Mouse (Mus musculus) stomach, embryonic 16.5 days (tissue): ENCODE measurements at regions not wholly inside any gene's neighbourhood (a gene's known extent, or its start where the extent isn't known, plus 50 kb on each side); places are given as distances from the start of the nearest gene placed in this dataset.

Experiments used
- ATAC-seq: fragments of 200-750 bp; cut with Nextera tagmentation; 2 replicates; pipeline ENCODE4 v1.8.0; 2017; ENCODE audit warnings: moderate number of reproducible peaks, moderate TSS enrichment; ENCODE audit not compliant: insufficient read depth, low FRiP score
- H3K27ac ChIP-seq: fragments of 300-500 bp; sonication (generic); 2 replicates; pipeline ENCODE4 v1.5.1; 2014; ENCODE audit warnings: low read length
- H3K27me3 ChIP-seq: fragments of 300-500 bp; sonication (generic); 2 replicates; pipeline ENCODE4 v1.6.1; 2014; ENCODE audit warnings: low read length, control low read depth, mixed read lengths; ENCODE audit not compliant: control insufficient read depth, insufficient read depth
- H3K36me3 ChIP-seq: fragments of 300-500 bp; sonication (generic); 2 replicates; pipeline ENCODE4 v1.6.1; 2014; ENCODE audit warnings: low read length; ENCODE audit not compliant: control insufficient read depth, insufficient read depth
- H3K4me1 ChIP-seq: fragments of 300-500 bp; sonication (generic); 2 replicates; pipeline ENCODE4 v1.6.1; 2014; ENCODE audit warnings: low read length, control low read depth, mixed read lengths; ENCODE audit not compliant: control insufficient read depth, insufficient read depth
- H3K4me2 ChIP-seq: fragments of 300-500 bp; sonication (generic); 2 replicates; pipeline ENCODE4 v1.6.1; 2014; ENCODE audit warnings: low read depth, low read length, mixed read lengths
- H3K4me3 ChIP-seq: fragments of 300-500 bp; sonication (generic); replicated peaks from 2 replicates; pipeline ENCODE4 v1.5.1; 2014; ENCODE audit warnings: mild to moderate bottlenecking, low read length
- H3K9ac ChIP-seq: fragments of 300-500 bp; sonication (generic); 2 replicates; pipeline ENCODE4 v1.6.1; 2014; ENCODE audit warnings: low read length
- H3K9me3 ChIP-seq: fragments of 300-500 bp; sonication (generic); replicated peaks from 2 replicates; pipeline ENCODE4 v1.6.1; 2016; ENCODE audit warnings: low read length, control low read depth; ENCODE audit not compliant: control insufficient read depth
- WGBS: fragments of 180-500 bp; shearing (Covaris S2); extraction: QIAGEN DNeasy Blood & Tissue Kit; methylation state at CpG from one replicate; pipeline ENCODE4 v1.1.7; 2014; 5-methylcytosine and 5-hydroxymethylcytosine counted together

DNA sequence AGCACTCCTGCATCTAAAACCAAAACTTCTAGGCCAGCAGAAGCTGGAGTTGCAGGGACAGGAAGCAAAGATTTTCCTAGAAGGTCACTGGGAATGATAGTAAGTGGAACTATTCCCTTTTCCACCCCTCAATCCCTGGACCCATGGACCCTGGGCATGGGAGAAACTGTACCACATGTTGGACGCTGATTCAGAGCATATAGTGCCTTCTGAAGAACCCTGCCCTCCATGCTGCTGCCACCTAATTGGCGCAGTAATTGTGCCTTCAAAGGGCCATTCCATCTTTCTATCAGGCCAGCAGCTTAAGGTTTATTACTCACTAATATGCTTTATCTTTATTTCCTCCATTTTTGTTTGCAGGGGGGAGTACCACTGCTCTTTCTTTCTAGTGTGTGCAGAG is 516.8 kb downstream of the Plekhb2 start:
- Histone ChIP-seq H3K27me3 (no peaks in the 10 kb centered on the region), H3K9ac (no peak overlapping the region), H3K9me3 (no peaks in the 10 kb centered on the region), H3K4me1 (no peaks in the 10 kb centered on the region), H3K4me2 (no peak overlapping the region), H3K27ac (no peak overlapping the region), H3K4me3 (no peak overlapping the region), H3K36me3 (no peaks in the 10 kb centered on the region)
- WGBS, result 76% methylated on average over 2 of the region's 2 CpGs
- ATAC-seq, result no peak

DNA sequence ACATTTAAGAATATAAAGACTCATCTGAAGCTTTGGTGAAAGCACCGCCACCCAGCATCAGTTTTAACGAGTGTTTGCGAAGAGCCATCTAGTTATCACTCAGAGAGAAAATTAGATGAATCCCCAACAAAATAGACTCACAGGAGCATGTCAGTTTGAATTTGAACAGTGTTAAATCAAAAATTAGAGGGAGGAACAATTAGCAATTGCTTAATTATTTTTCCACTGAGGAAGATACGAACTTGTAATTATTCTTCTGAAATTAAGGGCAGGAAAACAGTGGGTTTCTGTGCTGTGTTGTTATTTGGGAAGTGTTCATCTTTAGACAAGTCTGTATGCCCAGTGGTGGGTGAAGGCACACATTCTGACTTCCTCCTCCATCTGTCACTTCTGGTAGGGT is 523.0 kb downstream of the Plekhb2 start:
- Histone ChIP-seq H3K4me1 (no peaks in the 10 kb centered on the region), H3K27me3 (no peaks in the 10 kb centered on the region), H3K9me3 (no peaks in the 10 kb centered on the region), H3K36me3 (no peaks in the 10 kb centered on the region), H3K4me2 (no peak overlapping the region), H3K27ac (no peak overlapping the region), H3K9ac (no peak overlapping the region), H3K4me3 (no peak overlapping the region)
- no peak for ATAC-seq
- 87% methylated on average over 4 of the region's 4 CpGs for WGBS

- H3K4me3 ChIP-seq, result no peak overlapping the region
- no peaks in the 10 kb centered on the region for H3K27me3 ChIP-seq
- H3K4me2 ChIP-seq, result no peak overlapping the region
- no peak; the same call in 1 of the 2 replicates for ATAC-seq
- H3K9ac ChIP-seq, result no peak overlapping the region
- H3K36me3 ChIP-seq, result no peaks in the 10 kb centered on the region
- H3K9me3 ChIP-seq, result no peaks in the 10 kb centered on the region
- no peaks in the 10 kb centered on the region for H3K4me1 ChIP-seq
- no peak overlapping the region for H3K27ac ChIP-seq
- 57% methylated on average over 11 of the region's 11 CpGs for WGBS
Measured at GRCm38 (mm10) chr1:35380633-35381385, 531.0 kb downstream of the Plekhb2 start.

DNA sequence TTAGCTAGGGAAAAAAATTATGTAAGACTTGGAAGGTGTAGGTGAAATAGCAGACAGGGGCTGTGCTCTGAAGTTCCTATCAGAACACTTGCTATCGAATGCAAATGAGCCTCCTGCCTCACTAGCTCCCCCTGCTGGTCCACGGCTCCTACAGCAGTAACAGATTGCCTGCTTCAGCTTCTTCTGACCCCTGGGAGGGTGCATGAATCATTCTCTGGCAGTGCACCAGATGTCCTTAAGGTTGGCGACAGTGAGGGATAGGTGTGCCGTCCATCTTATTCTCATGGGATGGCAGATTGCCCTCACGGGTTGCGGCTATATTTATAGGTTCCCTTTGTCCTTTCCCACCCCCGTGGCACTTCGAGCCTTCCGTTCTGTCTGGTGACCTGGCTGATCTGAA is 535.7 kb downstream of the Plekhb2 start:
- H3K27me3 ChIP-seq, result no peaks in the 10 kb centered on the region
- 30% methylated on average over 9 of the region's 9 CpGs for WGBS
- H3K4me3 ChIP-seq, result no peak overlapping the region
- H3K9me3 ChIP-seq, result no peaks in the 10 kb centered on the region
- H3K36me3 ChIP-seq, result no peaks in the 10 kb centered on the region
- H3K9ac ChIP-seq, result no peak overlapping the region
- ATAC-seq, result no peak
- no peak overlapping the region for H3K27ac ChIP-seq
- no peaks in the 10 kb centered on the region for H3K4me1 ChIP-seq
- H3K4me2 ChIP-seq, result no peak overlapping the region; the same call in 1 of the 2 replicates

GRCm38 (mm10) chr1:35388181-35388580 is 538.4 kb downstream of the Plekhb2 start:
- Histone ChIP-seq H3K27ac (no peak overlapping the region), H3K9ac (no peak overlapping the region), H3K9me3 (no peaks in the 10 kb centered on the region), H3K4me1 (no peaks in the 10 kb centered on the region), H3K4me3 (no peak overlapping the region), H3K36me3 (no peaks in the 10 kb centered on the region), H3K27me3 (no peaks in the 10 kb centered on the region), H3K4me2 (no peak overlapping the region)
- no peak for ATAC-seq
- 37% methylated on average over 6 of the region's 6 CpGs for WGBS

DNA sequence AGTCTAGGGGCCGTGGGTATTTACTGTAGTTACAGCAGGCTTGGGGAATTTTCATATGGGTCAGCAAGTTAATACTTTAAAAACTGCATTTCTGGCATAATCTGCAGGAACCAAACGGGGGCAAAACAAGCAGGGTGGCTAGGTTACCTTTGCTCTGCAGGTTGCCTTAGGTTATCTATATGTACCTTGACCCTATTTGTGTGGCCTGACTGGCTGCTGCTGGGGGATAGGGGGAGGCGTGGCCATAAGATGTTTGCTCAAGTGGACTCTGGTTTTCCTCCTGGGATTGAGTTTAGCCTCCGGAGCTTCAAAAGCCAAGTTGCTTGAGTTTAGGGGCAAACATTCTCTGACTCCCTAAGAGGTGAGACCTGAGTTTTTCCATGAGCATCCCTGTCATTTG is 540.6 kb downstream of the Plekhb2 start:
- Histone ChIP-seq H3K4me2 (no peak overlapping the region), H3K4me3 (no peak overlapping the region), H3K9ac (no peak overlapping the region), H3K9me3 (no peaks in the 10 kb centered on the region), H3K36me3 (no peaks in the 10 kb centered on the region), H3K27me3 (no peaks in the 10 kb centered on the region), H3K27ac (no peak overlapping the region), H3K4me1 (no peaks in the 10 kb centered on the region)
- no peak for ATAC-seq
- 51% methylated on average over 4 of the region's 4 CpGs for WGBS

DNA sequence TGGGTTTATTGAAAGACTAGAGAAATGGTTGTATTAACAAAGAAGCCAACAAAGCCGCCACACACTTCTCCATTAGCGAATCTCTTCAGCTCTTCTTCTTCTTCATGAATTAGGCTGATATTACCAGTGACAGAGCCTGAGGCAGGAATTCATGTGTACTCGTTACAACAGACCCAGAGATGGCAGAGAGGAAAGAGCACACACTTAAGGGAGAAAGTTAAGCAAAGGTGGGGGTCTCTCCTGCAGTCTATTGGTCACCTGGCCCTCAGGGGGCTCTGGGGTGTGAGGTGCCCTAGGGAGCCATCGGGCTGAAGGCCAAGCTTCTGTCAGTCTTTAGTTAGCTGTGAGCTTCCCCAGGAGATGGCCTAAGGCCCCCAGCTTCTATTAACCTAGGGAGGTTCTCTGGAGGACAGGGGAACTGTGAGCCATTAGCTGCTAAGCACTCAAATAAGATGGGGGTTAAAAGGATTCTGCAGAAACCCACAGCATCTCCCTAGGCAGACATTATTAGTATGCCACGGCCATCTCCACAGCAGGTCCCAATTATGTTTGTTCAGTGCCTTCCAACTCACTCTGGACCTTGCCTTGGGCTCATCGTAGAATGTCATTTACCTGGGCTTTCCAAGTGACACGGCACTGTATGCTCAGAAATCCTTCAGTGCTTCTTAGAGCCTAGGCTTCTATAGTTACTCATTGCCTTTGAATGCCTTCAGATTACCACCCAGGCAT is 541.2 kb downstream of the Plekhb2 start:
- Histone ChIP-seq H3K4me1 (no peaks in the 10 kb centered on the region), H3K9ac (no peak overlapping the region), H3K36me3 (no peaks in the 10 kb centered on the region), H3K9me3 (no peaks in the 10 kb centered on the region), H3K27me3 (no peaks in the 10 kb centered on the region), H3K27ac (no peak overlapping the region), H3K4me3 (no peak overlapping the region), H3K4me2 (no peak overlapping the region)
- 79% methylated on average over 7 of the region's 7 CpGs for WGBS
- no peak for ATAC-seq

GRCm38 (mm10) chr1:35393550-35394118 is 543.9 kb downstream of the Plekhb2 start:
- 80% methylated on average over 6 of the region's 6 CpGs for WGBS

GRCm38 (mm10) chr1:35400674-35401359 is 551.0 kb downstream of the Plekhb2 start:
- Histone ChIP-seq H3K4me1 (no peaks in the 10 kb centered on the region), H3K9me3 (no peaks in the 10 kb centered on the region), H3K4me2 (no peak overlapping the region), H3K27ac (no peak overlapping the region), H3K27me3 (no peaks in the 10 kb centered on the region), H3K4me3 (no peak overlapping the region), H3K36me3 (no peaks in the 10 kb centered on the region), H3K9ac (no peak overlapping the region)
- WGBS, result 81% methylated on average over 11 of the region's 11 CpGs
- no peak for ATAC-seq

More at GRCm38 (mm10) chr1:35393550-35394118, 543.9 kb downstream of the Plekhb2 start:
- no peak overlapping the region for H3K4me3 ChIP-seq
- H3K9ac ChIP-seq, result no peak overlapping the region
- H3K9me3 ChIP-seq, result no peaks in the 10 kb centered on the region
- no peaks in the 10 kb centered on the region for H3K36me3 ChIP-seq
- no peak overlapping the region for H3K4me2 ChIP-seq
- no peaks in the 10 kb centered on the region for H3K4me1 ChIP-seq
- H3K27ac ChIP-seq, result no peak overlapping the region
- no peak for ATAC-seq
- no peaks in the 10 kb centered on the region for H3K27me3 ChIP-seq
